Mouse (Mus musculus) forebrain, embryonic 14.5 days (tissue): Measurements from ENCODE around the gene Grid2. TPM values are rescaled to one million over a fixed set of nuclear protein-coding genes. Genes with fewer than 3 reads are reported as not detected.

ENCODE experiments used
- ATAC-seq: fragments of 200-750 bp; cut with Nextera tagmentation; 2 replicates; pipeline ENCODE4 v1.8.0; 2017; ENCODE audit warnings: mild to moderate bottlenecking, moderate library complexity
- DNase-seq: peaks from one replicate; pipeline ENCODE4 v3.0.0-alpha.2; 2015; ENCODE audit warnings: low spot score
- H3K27ac ChIP-seq: fragments of 300-500 bp; sonication (generic); 2 replicates; pipeline ENCODE4 v1.5.1; 2014; ENCODE audit warnings: low read depth, mild to moderate bottlenecking, control low read depth, low read length, moderate library complexity
- H3K27me3 ChIP-seq: fragments of 300-500 bp; sonication (generic); replicated peaks from 2 replicates; pipeline ENCODE4 v1.6.1; 2014; ENCODE audit warnings: low read length, control low read depth, mixed read lengths; ENCODE audit not compliant: control insufficient read depth, insufficient read depth
- H3K36me3 ChIP-seq: fragments of 300-500 bp; sonication (generic); 2 replicates; pipeline ENCODE4 v1.6.1; 2014; ENCODE audit warnings: low read length, control low read depth; ENCODE audit not compliant: control insufficient read depth, insufficient read depth
- H3K4me1 ChIP-seq: fragments of 300-500 bp; sonication (generic); 2 replicates; pipeline ENCODE4 v1.6.1; 2014; ENCODE audit warnings: antibody characterized with exemption, low read length, control low read depth; ENCODE audit not compliant: control insufficient read depth, insufficient read depth
- H3K4me2 ChIP-seq: fragments of 300-500 bp; sonication (generic); 2 replicates; pipeline ENCODE4 v1.6.1; 2014; ENCODE audit warnings: mild to moderate bottlenecking, control low read depth, low read length
- H3K4me3 ChIP-seq: fragments of 300-500 bp; sonication (generic); 2 replicates; pipeline ENCODE4 v1.5.1; 2014; ENCODE audit warnings: low read depth, low read length, control low read depth
- H3K9ac ChIP-seq: fragments of 300-500 bp; sonication (generic); 2 replicates; pipeline ENCODE4 v1.6.1; 2014; ENCODE audit warnings: mild to moderate bottlenecking, low read length, control low read depth, moderate library complexity
- H3K9me3 ChIP-seq: fragments of 300-500 bp; sonication (generic); replicated peaks from 2 replicates; pipeline ENCODE4 v1.6.1; 2016; ENCODE audit warnings: low read length, control low read depth, mixed read lengths; ENCODE audit not compliant: control insufficient read depth
- WGBS: fragments of 180-500 bp; shearing (Covaris S2); extraction: QIAGEN DNeasy Blood & Tissue Kit; methylation state at CpG from one replicate; pipeline ENCODE4 v1.1.7; 2014; 5-methylcytosine and 5-hydroxymethylcytosine counted together
- polyA plus RNA-seq: library from polyadenylated mRNA; unstranded; fragments of >200 nt; fragmentation: Nextera tagmentation; extraction: Ambion mirVana; gene quantifications from 2 replicates; pipeline ENCODE4 v1.2.1, GENCODE M21; 2014

Grid2 gene
- polyA plus RNA-seq, 1 experiment from 2014 or later, result 1.7 TPM

DNA sequence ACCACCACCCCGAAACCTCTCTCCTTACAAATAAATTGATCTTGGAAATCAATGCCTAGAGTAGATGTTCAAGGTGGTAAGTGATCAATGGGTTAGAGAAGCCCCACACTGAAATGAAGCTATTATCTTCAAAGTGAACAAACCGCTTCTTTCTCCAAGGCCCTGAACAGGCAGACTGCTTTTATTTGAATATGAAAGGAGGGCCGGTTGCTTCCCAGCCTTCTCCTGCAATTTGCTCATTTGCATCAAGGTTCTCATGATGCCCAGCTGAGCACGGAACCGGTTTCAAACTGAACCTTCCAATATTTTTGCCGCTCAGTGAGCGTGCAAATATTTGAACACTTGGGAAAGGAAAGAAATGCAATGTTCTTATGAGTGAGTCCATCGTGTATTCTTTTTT lies 1392.5 kb downstream of the Grid2 start:
- H3K27ac ChIP-seq, result no peak overlapping the region
- H3K4me1 ChIP-seq, result no peaks in the 10 kb centered on the region; the same call in 1 of the 2 replicates
- no peak for ATAC-seq
- 0 out of 2 replicates have a peak, but pooled peaks cover 3% of the 10 kb centered on the region for H3K27me3 ChIP-seq
- H3K4me2 ChIP-seq, result no peak overlapping the region
- no peaks in the 10 kb centered on the region for H3K9me3 ChIP-seq
- no peaks in the 10 kb centered on the region for H3K36me3 ChIP-seq
- WGBS, result 25% methylated on average over 8 of the region's 8 CpGs
- peak; percentile 22 for DNase-seq
- no peak overlapping the region for H3K9ac ChIP-seq
- H3K4me3 ChIP-seq, result no peak overlapping the region

DNA sequence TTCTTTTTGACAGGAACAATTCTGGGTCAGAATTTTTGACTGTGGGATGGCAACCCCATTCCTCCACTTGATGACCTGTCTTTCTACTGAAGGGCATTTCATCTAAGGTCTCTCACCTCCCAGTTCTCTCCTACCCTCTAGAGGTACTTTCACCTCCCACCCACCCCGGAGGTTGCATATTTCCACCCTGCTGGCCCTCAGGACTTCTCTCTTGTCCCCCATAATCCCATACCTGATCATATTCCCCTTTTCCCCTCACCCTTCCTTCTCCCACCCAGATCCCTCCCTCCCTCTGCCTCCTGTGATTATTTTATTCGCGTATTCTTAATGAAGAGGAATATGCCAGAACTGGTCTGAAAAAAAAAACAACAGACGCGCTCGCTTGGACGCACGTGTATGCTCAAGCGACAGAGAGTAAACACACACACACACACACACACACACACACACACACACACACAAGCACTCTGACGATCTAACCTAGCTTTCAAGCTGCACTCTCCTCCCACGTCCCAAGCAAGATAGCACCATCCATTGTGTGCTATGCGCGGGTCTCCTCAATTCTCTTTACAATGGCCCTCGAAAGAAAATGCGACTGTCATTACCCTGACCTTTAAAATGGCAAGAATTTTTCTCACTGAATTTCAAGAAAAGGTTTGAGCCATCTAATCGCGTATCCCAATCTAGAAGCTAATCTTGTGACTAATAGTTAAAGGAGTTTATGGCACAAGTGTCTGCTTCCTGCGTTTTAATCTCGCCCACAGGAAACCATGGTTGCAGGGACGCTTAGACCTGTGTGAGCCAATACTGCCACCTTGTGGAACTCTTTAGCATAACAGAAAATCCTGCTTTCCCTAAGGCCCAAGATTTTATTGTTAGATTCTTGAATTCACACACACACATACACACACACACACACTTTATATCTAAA lies 1393.9 kb downstream of the Grid2 start:
- WGBS, result 9% methylated on average over 20 of the region's 20 CpGs
- ATAC-seq (peak; percentile 89), DNase-seq (peak; percentile 94)
- Histone ChIP-seq H3K4me2 (peak overlapping the region; percentile 51), H3K9me3 (no peaks in the 10 kb centered on the region), H3K4me1 (no peaks in the 10 kb centered on the region; the same call in 1 of the 2 replicates), H3K9ac (peak overlapping the region; percentile 35; the same call in 1 of the 2 replicates), H3K27ac (no peak overlapping the region), H3K36me3 (no peaks in the 10 kb centered on the region), H3K4me3 (peak overlapping the region; percentile 28), H3K27me3 (0 out of 2 replicates have a peak, but pooled peaks cover 3% of the 10 kb centered on the region)

DNA sequence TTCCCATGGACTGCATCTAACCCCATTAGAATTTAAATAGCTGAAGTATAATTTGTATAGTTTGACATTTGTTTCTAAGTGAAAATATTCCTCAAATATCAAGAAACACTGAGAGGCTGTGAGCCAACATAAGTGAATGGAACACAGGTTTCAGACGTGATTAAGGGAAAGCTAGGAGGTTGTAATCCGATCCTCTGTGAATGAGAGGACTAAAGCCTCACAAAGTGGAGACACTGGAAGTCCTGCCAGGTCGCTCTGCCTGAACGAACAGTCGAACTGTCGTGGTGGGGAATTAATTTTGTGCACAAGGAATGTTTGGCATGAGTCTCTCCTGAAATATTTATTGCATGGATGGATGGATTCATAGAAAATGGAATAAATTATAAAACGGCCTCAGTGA lies 1395.1 kb downstream of the Grid2 start:
- no peaks in the 10 kb centered on the region; the same call in 1 of the 2 replicates for H3K4me1 ChIP-seq
- H3K9me3 ChIP-seq, result no peaks in the 10 kb centered on the region
- H3K9ac ChIP-seq, result no peak overlapping the region
- peak overlapping the region; percentile 17; the same call in 1 of the 2 replicates for H3K4me2 ChIP-seq
- no peak overlapping the region for H3K4me3 ChIP-seq
- WGBS, result 8% methylated on average over 7 of the region's 7 CpGs
- H3K36me3 ChIP-seq, result no peaks in the 10 kb centered on the region
- H3K27ac ChIP-seq, result no peak overlapping the region
- DNase-seq, result peak; percentile 48
- peak; percentile 24; the same call in 1 of the 2 replicates for ATAC-seq
- 0 out of 2 replicates have a peak, but pooled peaks cover 3% of the 10 kb centered on the region for H3K27me3 ChIP-seq

- H3K4me2 ChIP-seq, result no peak overlapping the region
- H3K4me3 ChIP-seq, result no peak overlapping the region
- ATAC-seq, result no peak
- no peaks in the 10 kb centered on the region for H3K9me3 ChIP-seq
- no peaks in the 10 kb centered on the region for H3K27me3 ChIP-seq
- no peaks in the 10 kb centered on the region for H3K4me1 ChIP-seq
- H3K9ac ChIP-seq, result no peak overlapping the region
- peak; percentile 51 for DNase-seq
- 70% methylated on average over 3 of the region's 3 CpGs for WGBS
- H3K36me3 ChIP-seq, result no peaks in the 10 kb centered on the region
- H3K27ac ChIP-seq, result no peak overlapping the region
Observed at GRCm38 (mm10) chr6:64671010-64671409, 1415.3 kb downstream of the Grid2 start.

- 77% methylated on average over 1 of the region's 1 CpGs for WGBS
- H3K36me3 ChIP-seq, result no peaks in the 10 kb centered on the region
- DNase-seq (no peak), ATAC-seq (no peak)
- no peaks in the 10 kb centered on the region for H3K27me3 ChIP-seq
- no peaks in the 10 kb centered on the region for H3K4me1 ChIP-seq
- no peak overlapping the region for H3K9ac ChIP-seq
- no peak overlapping the region for H3K4me3 ChIP-seq
- H3K4me2 ChIP-seq, result no peak overlapping the region
- no peak overlapping the region for H3K27ac ChIP-seq
- H3K9me3 ChIP-seq, result no peaks in the 10 kb centered on the region
Observed at GRCm38 (mm10) chr6:64678815-64679214, 1423.1 kb downstream of the Grid2 start.

DNA sequence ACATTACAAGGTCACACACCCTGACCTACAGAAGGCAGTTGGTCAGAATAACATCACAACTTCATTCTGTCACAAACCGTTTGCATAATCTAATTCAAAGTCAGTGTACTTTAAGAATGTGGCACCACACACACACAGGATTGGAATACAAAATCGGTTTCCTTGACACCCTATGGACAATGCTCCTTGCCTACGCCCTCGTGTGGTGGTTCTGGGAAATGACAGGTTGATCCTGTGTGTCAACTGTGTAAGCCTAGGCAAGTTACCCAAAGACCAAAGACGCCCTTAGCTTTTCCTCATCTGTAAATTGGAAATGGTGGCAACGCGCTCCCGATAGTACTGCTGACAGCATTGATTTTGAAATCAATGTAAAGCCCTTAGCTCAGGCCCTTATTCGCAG lies 1428.3 kb downstream of the Grid2 start:
- Histone ChIP-seq H3K27ac (no peak overlapping the region), H3K4me1 (peaks cover 7% of the 10 kb centered on the region; the same call in 1 of the 2 replicates), H3K9me3 (no peaks in the 10 kb centered on the region), H3K4me3 (no peak overlapping the region), H3K36me3 (no peaks in the 10 kb centered on the region), H3K9ac (no peak overlapping the region), H3K4me2 (no peak overlapping the region), H3K27me3 (no peaks in the 10 kb centered on the region)
- peak; percentile 68 for DNase-seq
- ATAC-seq, result peak; percentile 45; the same call in 1 of the 2 replicates
- 32% methylated on average over 9 of the region's 9 CpGs for WGBS

GRCm38 (mm10) chr6:64684973-64685372 lies 1429.3 kb downstream of the Grid2 start:
- H3K4me2 ChIP-seq, result peak overlapping the region; percentile 22; the same call in 1 of the 2 replicates
- peak; percentile 38 for ATAC-seq
- 3% methylated on average over 5 of the region's 5 CpGs for WGBS

DNA sequence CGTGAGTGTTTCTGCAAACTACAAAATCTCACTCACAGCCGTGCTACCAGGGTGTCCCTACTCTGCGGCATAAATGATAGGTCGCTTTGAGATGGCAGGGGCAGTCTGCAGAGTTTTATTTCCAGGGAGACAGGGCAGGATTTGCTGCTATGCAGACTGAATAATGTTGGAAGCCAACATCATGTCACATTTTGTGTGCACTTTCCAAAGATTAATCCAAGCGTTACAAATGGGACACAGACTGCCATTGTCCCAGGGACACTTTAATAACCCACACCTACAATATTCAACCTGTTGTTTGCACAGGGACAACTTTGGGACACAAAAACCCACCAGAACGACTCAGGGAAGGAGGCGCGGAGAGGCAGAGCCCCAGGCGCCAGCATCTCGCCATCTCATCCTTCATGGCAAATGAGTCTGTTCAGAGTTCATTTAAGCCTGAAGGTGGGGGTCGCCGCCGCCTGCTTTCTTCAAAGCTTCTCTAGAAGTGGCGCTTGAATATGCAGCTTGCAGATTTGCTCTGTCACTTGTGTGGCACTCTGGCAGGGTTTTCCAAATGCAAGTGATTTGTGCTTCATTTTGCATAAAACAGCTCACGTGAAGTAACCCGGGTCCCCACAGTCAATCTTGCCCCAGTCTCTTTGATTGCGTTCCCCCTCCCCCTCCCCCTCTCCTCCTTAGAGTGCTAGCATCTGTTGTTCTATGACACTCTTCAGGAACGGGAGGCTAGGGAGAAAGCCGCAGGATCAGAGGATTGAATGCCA lies 1432.7 kb downstream of the Grid2 start:
- ATAC-seq (peak; percentile 72), DNase-seq (peak; percentile 71)
- Histone ChIP-seq H3K9ac (no peak overlapping the region), H3K9me3 (no peaks in the 10 kb centered on the region), H3K4me2 (peak overlapping the region; percentile 39), H3K4me3 (no peak overlapping the region), H3K4me1 (peaks cover 7% of the 10 kb centered on the region; the same call in 1 of the 2 replicates), H3K27me3 (no peaks in the 10 kb centered on the region), H3K27ac (no peak overlapping the region), H3K36me3 (no peaks in the 10 kb centered on the region)
- WGBS, result 3% methylated on average over 19 of the region's 19 CpGs

More at GRCm38 (mm10) chr6:64684973-64685372, 1429.3 kb downstream of the Grid2 start:
- no peak overlapping the region for H3K9ac ChIP-seq
- no peak overlapping the region for H3K27ac ChIP-seq
- H3K4me3 ChIP-seq, result no peak overlapping the region
- DNase-seq, result peak; percentile 79
- H3K4me1 ChIP-seq, result peaks cover 7% of the 10 kb centered on the region; the same call in 1 of the 2 replicates
- no peaks in the 10 kb centered on the region for H3K9me3 ChIP-seq
- no peaks in the 10 kb centered on the region for H3K36me3 ChIP-seq
- no peaks in the 10 kb centered on the region for H3K27me3 ChIP-seq
